Mouse (Mus musculus) intestine, embryonic 16.5 days (tissue): ENCODE measurements around the gene Barx1. TPM values are rescaled to one million over a fixed set of nuclear protein-coding genes. Genes with fewer than 3 reads are reported as not detected.

Experiments used
- ATAC-seq: fragments of 200-750 bp; cut with Nextera tagmentation; 2 replicates; pipeline ENCODE4 v1.8.0; 2017; ENCODE audit warnings: moderate TSS enrichment, moderate library complexity
- H3K27ac ChIP-seq: fragments of 300-500 bp; sonication (generic); 2 replicates; pipeline ENCODE4 v1.5.1; 2014; ENCODE audit warnings: mild to moderate bottlenecking, low read length
- H3K27me3 ChIP-seq: fragments of 300-500 bp; sonication (generic); replicated peaks from 2 replicates; pipeline ENCODE4 v1.6.1; 2014; ENCODE audit warnings: low read length, control low read depth, mixed read lengths; ENCODE audit not compliant: control insufficient read depth, insufficient read depth
- H3K36me3 ChIP-seq: fragments of 300-500 bp; sonication (generic); 2 replicates; pipeline ENCODE4 v1.6.1; 2014; ENCODE audit warnings: low read length, control low read depth; ENCODE audit not compliant: control insufficient read depth, insufficient read depth
- H3K4me1 ChIP-seq: fragments of 300-500 bp; sonication (generic); 2 replicates; pipeline ENCODE4 v1.6.1; 2014; ENCODE audit warnings: low read length, control low read depth, mixed read lengths; ENCODE audit not compliant: control insufficient read depth, insufficient read depth
- H3K4me2 ChIP-seq: fragments of 300-500 bp; sonication (generic); 2 replicates; pipeline ENCODE4 v1.6.1; 2014; ENCODE audit warnings: low read depth, low read length, control low read depth
- H3K4me3 ChIP-seq: fragments of 300-500 bp; sonication (generic); 2 replicates; pipeline ENCODE4 v1.5.1; 2014; ENCODE audit warnings: mild to moderate bottlenecking, low read length
- H3K9ac ChIP-seq: fragments of 300-500 bp; sonication (generic); 2 replicates; pipeline ENCODE4 v1.6.1; 2014; ENCODE audit warnings: low read depth, low read length
- H3K9me3 ChIP-seq: fragments of 300-500 bp; sonication (generic); 2 replicates; pipeline ENCODE4 v1.6.1; 2016; ENCODE audit warnings: low read length, control low read depth; ENCODE audit not compliant: control insufficient read depth
- WGBS: fragments of 180-500 bp; shearing (Covaris S2); extraction: QIAGEN DNeasy Blood & Tissue Kit; methylation state at CpG from one replicate; pipeline ENCODE4 v1.1.7; 2014; 5-methylcytosine and 5-hydroxymethylcytosine counted together
- polyA plus RNA-seq: library from polyadenylated mRNA; unstranded; fragments of >200 nt; fragmentation: Nextera tagmentation; extraction: Ambion mirVana; gene quantifications from 2 replicates; pipeline ENCODE4 v1.2.1, GENCODE M21; 2015

Barx1 gene
- polyA plus RNA-seq, 1 experiment from 2014 or later = 0.18 TPM

DNA sequence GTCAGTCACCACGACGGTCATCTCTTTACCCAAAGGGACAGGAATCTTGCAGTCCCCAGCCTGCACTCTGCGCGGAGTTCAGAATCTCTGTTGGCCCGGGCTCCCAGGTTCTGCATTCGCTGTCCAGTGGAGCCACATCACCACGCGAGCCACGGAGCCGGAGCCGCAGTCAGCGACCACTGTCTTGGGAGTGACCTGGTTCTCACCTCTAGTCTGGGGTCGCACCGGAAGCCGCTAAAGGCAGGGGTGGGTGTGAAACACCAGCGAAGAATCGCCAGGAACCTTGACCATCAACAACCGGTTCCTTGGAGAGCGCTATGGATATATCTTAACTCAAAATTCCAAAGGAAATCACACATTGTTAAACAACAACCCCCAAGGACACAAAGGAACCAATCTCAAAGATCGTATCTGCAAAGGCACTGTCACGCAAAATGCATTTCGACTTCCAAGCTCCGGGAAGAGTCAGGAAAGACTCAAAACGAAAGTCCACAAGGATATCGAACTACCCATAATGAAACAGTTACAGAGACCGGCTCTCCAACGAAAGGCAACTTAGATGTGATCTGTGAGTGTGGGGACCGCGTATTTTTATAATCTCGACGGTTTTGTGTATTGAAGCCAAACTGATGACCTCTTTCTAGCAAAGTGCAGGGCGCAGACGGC, 4.1 kb upstream of the Barx1 start:
- peak overlapping the region; percentile 23; the same call in 1 of the 2 replicates for H3K4me2 ChIP-seq
- H3K9me3 ChIP-seq = no peaks in the 10 kb centered on the region
- under 1% methylated on average over 33 of the region's 33 CpGs for WGBS
- H3K36me3 ChIP-seq = no peaks in the 10 kb centered on the region
- no peak for ATAC-seq
- no peak overlapping the region for H3K9ac ChIP-seq
- H3K27me3 ChIP-seq = peaks cover 72% of the 10 kb centered on the region
- no peak overlapping the region for H3K27ac ChIP-seq
- 0 out of 2 replicates have a peak overlapping the region, but pooled peaks have one; percentile 9 for H3K4me3 ChIP-seq
- peaks cover 17% of the 10 kb centered on the region for H3K4me1 ChIP-seq

DNA sequence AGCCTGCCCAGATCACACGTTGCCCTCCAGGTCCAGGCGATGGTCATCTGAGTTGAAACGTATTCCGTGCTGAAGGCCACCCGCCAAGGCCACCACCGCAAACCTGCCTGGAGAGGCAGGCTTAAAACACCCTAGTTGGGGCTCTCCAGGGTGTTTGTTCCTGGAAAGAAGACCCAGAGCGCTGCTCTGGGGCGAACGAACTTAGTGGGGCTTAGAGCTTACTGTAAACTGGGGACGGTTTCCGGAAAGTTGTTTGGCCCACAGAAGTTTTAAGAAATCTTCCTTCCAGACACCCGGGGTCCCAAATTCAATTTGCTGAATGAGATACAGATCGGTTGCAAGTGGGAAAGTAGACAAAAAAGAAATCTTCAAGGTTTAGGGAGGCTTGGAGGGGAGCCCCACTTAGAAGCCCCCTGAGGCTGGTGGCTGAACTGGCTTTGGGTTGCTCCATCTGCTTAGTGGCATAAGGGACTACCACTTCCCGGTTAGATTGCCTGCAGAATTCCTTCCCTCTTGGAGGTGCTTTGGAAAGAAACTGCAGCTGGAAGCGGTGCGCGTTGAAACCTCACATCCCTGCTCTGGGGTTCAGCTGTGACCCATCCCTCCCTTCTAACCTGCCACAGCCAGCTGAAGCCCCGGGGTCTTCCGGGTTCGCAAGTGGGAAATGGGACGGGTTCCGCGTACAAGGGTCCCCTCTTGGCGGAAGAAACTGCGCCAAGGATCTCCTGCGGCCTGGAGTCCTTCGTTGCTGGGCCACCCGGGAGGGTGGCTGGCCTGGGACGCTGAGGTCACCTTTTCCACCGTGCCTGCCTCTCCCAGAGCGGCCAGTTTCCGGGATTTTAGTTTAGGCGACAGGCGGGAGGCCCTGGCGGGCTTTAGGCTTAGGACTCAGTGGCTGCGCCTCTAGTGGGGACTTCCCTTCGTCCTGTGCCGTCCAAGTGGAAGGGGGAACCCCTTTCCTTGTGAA, 3.3 kb upstream of the Barx1 start:
- Histone ChIP-seq H3K36me3 (no peaks in the 10 kb centered on the region), H3K4me3 (peak overlapping the region; percentile 17; the same call in 1 of the 2 replicates), H3K9me3 (no peaks in the 10 kb centered on the region), H3K27me3 (peaks cover 80% of the 10 kb centered on the region), H3K27ac (no peak overlapping the region), H3K4me2 (peak overlapping the region; percentile 30), H3K4me1 (peaks cover 17% of the 10 kb centered on the region), H3K9ac (0 out of 2 replicates have a peak overlapping the region, but pooled peaks have one; percentile 6)
- ATAC-seq = no peak
- 2% methylated on average over 38 of the region's 38 CpGs for WGBS

DNA sequence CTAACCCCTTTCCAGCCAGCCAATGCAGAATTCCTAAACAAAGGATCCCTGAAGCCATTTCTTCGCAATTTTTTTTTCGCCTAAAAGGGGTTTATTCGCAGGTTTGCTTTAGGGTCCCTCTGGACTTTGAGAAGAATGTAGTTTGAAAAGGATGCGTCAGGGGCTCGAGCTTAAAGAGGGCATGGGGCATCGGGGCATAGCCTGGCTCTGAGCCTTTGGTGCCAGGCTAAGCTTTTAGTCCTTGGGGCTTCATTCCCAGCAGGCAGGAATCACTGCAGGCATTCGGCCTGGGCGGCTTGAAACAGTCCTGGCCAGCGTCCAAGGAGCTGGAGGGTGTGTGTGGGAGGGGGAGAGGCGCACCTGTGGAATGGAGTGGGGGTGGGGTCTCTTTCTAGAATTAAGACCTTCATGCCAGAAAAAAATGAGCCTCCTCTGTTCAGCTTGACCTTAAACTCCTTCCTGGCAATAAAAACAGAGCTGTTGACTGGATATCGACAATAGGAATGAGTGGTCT, 2.5 kb upstream of the Barx1 start:
- H3K36me3 ChIP-seq = no peaks in the 10 kb centered on the region

DNA sequence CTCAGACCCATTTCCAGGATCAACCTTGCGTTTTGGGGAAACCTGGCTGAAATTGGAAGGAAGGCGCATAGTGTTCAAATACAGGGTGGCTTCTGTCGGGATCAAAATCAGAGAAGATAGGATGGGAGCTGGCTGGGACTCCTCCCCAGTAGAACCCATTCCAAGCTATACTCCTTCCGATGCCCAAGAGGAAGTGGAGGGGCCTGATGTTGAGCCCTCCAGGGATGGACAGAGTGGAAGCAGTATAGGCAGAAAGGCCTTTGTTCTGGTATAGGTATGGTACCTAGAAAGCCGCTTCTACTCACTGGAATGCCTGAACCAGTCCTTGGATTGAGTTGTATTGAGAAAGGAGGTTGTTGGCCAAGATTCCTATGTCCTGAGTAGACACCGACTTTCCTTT, 2.1 kb upstream of the Barx1 start:
- Histone ChIP-seq H3K9me3 (no peaks in the 10 kb centered on the region), H3K4me2 (no peak overlapping the region), H3K4me1 (peaks cover 17% of the 10 kb centered on the region), H3K9ac (no peak overlapping the region), H3K4me3 (no peak overlapping the region), H3K27ac (no peak overlapping the region), H3K27me3 (peaks cover 92% of the 10 kb centered on the region), H3K36me3 (no peaks in the 10 kb centered on the region)
- 17% methylated on average over 6 of the region's 6 CpGs for WGBS
- ATAC-seq = no peak

More for the DNA sequence above, 2.5 kb upstream of the Barx1 start:
- ATAC-seq = no peak
- H3K9ac ChIP-seq = no peak overlapping the region
- H3K9me3 ChIP-seq = no peaks in the 10 kb centered on the region
- H3K27ac ChIP-seq = no peak overlapping the region
- 3% methylated on average over 11 of the region's 11 CpGs for WGBS
- H3K4me3 ChIP-seq = no peak overlapping the region
- peaks cover 17% of the 10 kb centered on the region for H3K4me1 ChIP-seq
- no peak overlapping the region for H3K4me2 ChIP-seq
- H3K27me3 ChIP-seq = peaks cover 88% of the 10 kb centered on the region

DNA sequence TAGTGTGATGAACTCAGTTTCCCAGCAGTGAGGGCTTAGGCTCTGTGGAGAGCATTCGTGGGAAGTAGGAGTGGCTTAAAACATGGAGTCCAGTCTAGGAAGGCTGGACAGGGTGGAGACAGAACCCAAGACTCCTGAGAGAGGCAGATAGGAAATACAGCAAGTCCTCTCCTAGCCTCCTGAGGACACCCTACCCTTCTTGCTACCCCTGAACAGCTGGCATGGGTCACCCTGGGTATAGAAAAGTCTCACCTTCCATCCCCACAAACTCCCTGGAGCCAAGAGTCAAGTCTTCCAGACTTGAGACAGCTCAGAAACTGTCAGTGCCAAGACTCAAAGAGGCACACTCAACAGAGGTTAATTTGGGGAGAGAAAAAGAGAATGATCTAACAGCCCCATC, 1.2 kb upstream of the Barx1 start:
- Histone ChIP-seq H3K4me3 (no peak overlapping the region), H3K9ac (no peak overlapping the region), H3K4me1 (peaks cover 21% of the 10 kb centered on the region), H3K36me3 (no peaks in the 10 kb centered on the region), H3K9me3 (no peaks in the 10 kb centered on the region), H3K27me3 (peaks cover 96% of the 10 kb centered on the region), H3K27ac (no peak overlapping the region), H3K4me2 (no peak overlapping the region)
- no peak for ATAC-seq
- WGBS = 3% methylated on average over 1 of the region's 1 CpGs

DNA sequence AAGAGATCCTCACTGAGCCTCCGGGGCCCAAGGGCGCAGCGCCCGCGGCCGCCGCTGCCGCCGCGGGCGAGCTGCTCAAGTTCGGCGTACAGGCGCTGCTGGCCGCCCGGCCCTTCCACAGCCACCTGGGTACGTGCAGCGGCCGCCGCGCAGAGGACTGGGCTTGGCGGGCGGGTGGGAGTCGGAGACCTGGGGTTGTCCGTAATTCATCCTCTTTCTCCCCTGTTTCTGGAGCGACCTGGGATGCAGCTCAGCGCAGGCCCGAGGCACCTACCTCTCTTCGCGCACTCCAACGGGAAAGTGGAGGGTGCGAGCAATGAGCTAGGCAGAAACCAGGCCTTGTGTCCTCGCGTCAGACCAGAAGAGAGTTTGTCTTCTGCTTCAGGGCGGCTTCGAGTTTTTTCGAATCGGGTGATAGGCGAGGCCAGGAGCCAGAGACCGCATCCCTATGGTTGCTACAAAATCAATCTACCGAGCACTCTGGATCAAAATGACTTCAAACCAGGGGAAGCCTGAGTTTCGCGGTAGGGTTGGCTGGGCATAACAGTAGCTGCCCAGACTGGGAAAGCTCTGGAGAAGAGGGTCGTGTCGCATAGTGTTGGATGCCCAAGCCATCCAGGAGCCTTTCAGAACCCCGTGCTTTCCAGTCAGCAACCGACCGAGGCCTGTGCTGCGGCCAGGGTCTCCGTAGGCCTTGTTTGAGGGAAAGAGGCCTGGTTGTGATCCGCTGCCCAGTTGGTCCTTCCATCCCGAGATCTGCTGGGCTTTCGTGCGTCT, 601 bp downstream of the Barx1 start:
- peaks cover 95% of the 10 kb centered on the region for H3K27me3 ChIP-seq
- H3K4me1 ChIP-seq = peaks cover 21% of the 10 kb centered on the region
- H3K36me3 ChIP-seq = no peaks in the 10 kb centered on the region
- peak overlapping the region; percentile 48; the same call in 1 of the 2 replicates for H3K9ac ChIP-seq
- H3K4me2 ChIP-seq = peak overlapping the region; percentile 79
- H3K27ac ChIP-seq = no peak overlapping the region
- WGBS = 6% methylated on average over 50 of the region's 54 CpGs
- ATAC-seq = peak; percentile 29; the same call in 1 of the 2 replicates
- peak overlapping the region; percentile 46 for H3K4me3 ChIP-seq
- no peaks in the 10 kb centered on the region for H3K9me3 ChIP-seq

DNA sequence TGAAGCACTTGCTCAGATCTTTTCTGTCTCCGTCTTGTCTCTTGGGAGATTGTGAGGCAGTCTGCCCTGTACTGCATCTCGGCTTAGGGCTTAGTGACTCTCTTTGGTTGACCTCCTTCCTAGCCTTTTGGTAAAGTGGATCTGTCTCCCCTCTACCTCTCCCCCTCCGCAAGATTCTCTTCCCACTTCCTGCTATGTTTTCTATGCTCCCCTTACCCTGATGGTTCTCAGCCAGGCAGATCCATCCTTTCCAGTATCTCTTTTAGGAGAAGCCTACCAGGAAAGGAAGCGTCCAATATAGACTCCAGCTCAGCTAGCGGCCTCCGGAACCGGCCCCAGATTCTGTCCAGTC, 1.2 kb downstream of the Barx1 start:
- peaks cover 27% of the 10 kb centered on the region for H3K4me1 ChIP-seq
- no peak overlapping the region for H3K9ac ChIP-seq
- H3K27me3 ChIP-seq = peaks cover 96% of the 10 kb centered on the region
- H3K9me3 ChIP-seq = no peaks in the 10 kb centered on the region
- WGBS = 18% methylated on average over 7 of the region's 7 CpGs
- no peak overlapping the region for H3K4me2 ChIP-seq
- H3K36me3 ChIP-seq = no peaks in the 10 kb centered on the region
- no peak overlapping the region for H3K4me3 ChIP-seq
- no peak for ATAC-seq
- no peak overlapping the region for H3K27ac ChIP-seq

DNA sequence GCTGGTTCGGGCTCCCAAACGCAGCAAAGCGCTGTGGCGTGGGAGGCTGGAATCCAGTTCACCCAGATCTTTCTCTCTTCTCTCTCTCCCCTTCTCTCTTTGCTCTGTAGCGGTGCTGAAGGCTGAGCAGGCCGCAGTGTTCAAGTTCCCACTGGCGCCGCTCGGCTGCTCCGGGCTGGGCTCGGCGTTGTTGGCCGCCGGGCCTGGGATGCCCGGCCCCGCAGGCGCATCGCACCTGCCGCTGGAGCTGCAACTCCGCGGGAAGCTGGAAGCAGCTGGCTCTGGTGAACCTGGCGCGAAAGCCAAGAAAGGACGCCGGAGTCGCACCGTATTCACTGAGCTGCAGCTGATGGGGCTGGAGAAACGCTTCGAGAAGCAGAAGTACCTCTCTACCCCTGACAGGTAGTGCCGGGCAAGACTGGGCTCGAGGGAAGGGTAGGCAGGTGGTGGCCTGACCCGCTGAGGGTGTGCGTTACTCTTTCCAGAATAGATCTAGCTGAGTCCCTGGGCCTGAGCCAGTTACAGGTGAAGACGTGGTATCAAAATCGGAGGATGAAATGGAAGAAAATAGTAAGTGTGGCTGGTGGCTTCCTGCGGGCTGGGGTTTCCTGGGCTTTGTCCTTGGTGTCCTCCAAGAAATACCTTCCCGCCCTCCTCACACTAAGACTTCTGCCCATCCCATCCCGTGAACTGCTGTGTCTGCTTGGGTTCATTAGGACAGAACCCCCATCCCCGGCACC, 2.3 kb downstream of the Barx1 start:
- Histone ChIP-seq H3K4me1 (peaks cover 23% of the 10 kb centered on the region), H3K4me2 (no peak overlapping the region)

More for the DNA sequence above, 2.3 kb downstream of the Barx1 start:
- H3K27me3 ChIP-seq = peaks cover 86% of the 10 kb centered on the region
- no peaks in the 10 kb centered on the region for H3K36me3 ChIP-seq
- H3K9me3 ChIP-seq = no peaks in the 10 kb centered on the region
- no peak overlapping the region for H3K4me3 ChIP-seq
- no peak overlapping the region for H3K9ac ChIP-seq
- no peak for ATAC-seq
- no peak overlapping the region for H3K27ac ChIP-seq
- 2% methylated on average over 39 of the region's 39 CpGs for WGBS
